Mouse (Mus musculus) neural tube, embryonic 12.5 days (tissue): ENCODE results near the gene Cntn5. TPM values are rescaled to one million over a fixed set of nuclear protein-coding genes. Genes with fewer than 3 reads are reported as not detected.

ENCODE experiments used
- ATAC-seq: fragments of 200-750 bp; cut with Nextera tagmentation; 2 replicates; pipeline ENCODE4 v1.8.0; 2017; ENCODE audit warnings: low read depth, mild to moderate bottlenecking, moderate TSS enrichment, moderate library complexity; ENCODE audit not compliant: low FRiP score
- H3K27ac ChIP-seq: fragments of 300-500 bp; sonication (generic); 2 replicates; pipeline ENCODE4 v1.5.1; 2016
- H3K27me3 ChIP-seq: fragments of 300-500 bp; sonication (generic); replicated peaks from 2 replicates; pipeline ENCODE4 v1.6.1; 2016; ENCODE audit warnings: mild to moderate bottlenecking
- H3K36me3 ChIP-seq: fragments of 300-500 bp; sonication (generic); 2 replicates; pipeline ENCODE4 v1.6.1; 2016; ENCODE audit warnings: mild to moderate bottlenecking
- H3K4me1 ChIP-seq: fragments of 300-500 bp; sonication (generic); 2 replicates; pipeline ENCODE4 v1.6.1; 2016
- H3K4me2 ChIP-seq: fragments of 300-500 bp; sonication (generic); replicated peaks from 2 replicates; pipeline ENCODE4 v1.6.1; 2016; ENCODE audit warnings: mild to moderate bottlenecking
- H3K4me3 ChIP-seq: fragments of 300-500 bp; sonication (generic); 2 replicates; pipeline ENCODE4 v1.5.1; 2016
- H3K9ac ChIP-seq: fragments of 300-500 bp; sonication (generic); 2 replicates; pipeline ENCODE4 v1.6.1; 2016; ENCODE audit warnings: mild to moderate bottlenecking
- H3K9me3 ChIP-seq: fragments of 300-500 bp; sonication (generic); 2 replicates; pipeline ENCODE4 v1.6.1; 2016; ENCODE audit warnings: mild to moderate bottlenecking
- WGBS: fragments of 180-500 bp; shearing (Covaris S2); methylation state at CpG from one replicate; pipeline ENCODE4 v1.1.7; 2016; 5-methylcytosine and 5-hydroxymethylcytosine counted together
- polyA plus RNA-seq: library from polyadenylated mRNA; unstranded; fragments of >200 nt; fragmentation: Nextera tagmentation; extraction: Ambion mirVana; gene quantifications from 2 replicates; pipeline ENCODE4 v1.2.1, GENCODE M21; 2016

Cntn5 gene
- polyA plus RNA-seq = 5.2 and 6.7 TPM in 2 replicates

- Histone ChIP-seq H3K27me3 (no peaks in the 10 kb centered on the region), H3K4me3 (peak within 1 kb of the TSS; percentile 29), H3K4me2 (peak within 1 kb of the TSS; percentile 77), H3K27ac (no peak within 1 kb of the TSS), H3K36me3 (no peaks in the 10 kb centered on the region), H3K4me1 (peaks cover 9% of the 10 kb centered on the region; the same call in 1 of the 2 replicates), H3K9me3 (no peaks in the 10 kb centered on the region), H3K9ac (peak within 1 kb of the TSS; percentile 38; the same call in 1 of the 2 replicates)
- ATAC-seq = peak; percentile 82
- WGBS = 2% methylated on average over 28 of the region's 28 CpGs
Observed at GRCm38 (mm10) chr9:10904616-10905363, at the start of gene Cntn5. Gene Cntn5 (minus strand): TSS chr9:10904775.

GRCm38 (mm10) chr9:10950470-10950869, 45.9 kb upstream of the Cntn5 start:
- Histone ChIP-seq H3K4me3 (no peak overlapping the region), H3K9me3 (no peaks in the 10 kb centered on the region), H3K4me1 (no peaks in the 10 kb centered on the region), H3K9ac (no peak overlapping the region), H3K27me3 (no peaks in the 10 kb centered on the region), H3K4me2 (no peak overlapping the region), H3K36me3 (no peaks in the 10 kb centered on the region), H3K27ac (no peak overlapping the region)
- no peak for ATAC-seq

DNA sequence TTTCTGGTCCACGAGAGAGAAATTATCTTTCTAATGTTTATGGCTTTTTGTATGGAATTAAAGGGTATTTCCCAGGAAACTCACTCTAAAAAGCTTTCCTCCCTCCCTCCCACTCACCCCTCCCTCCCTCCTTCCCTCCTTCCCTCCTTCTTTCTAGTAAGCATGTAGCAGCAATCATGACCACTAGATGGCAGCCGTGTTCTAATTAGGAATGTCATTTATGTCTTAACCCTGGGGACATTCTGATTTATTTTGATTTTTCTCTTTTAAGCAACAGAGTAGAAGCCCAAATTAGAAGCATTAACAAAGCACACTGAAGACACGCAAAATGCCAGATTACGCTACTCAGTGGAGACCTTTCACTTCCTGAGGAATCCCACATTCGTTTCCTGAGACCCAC, 5.0 kb upstream of the Cntn5 start:
- no peak overlapping the region for H3K4me2 ChIP-seq
- no peak overlapping the region for H3K9ac ChIP-seq
- H3K27ac ChIP-seq = no peak overlapping the region
- no peaks in the 10 kb centered on the region for H3K27me3 ChIP-seq
- H3K4me3 ChIP-seq = no peak overlapping the region
- H3K4me1 ChIP-seq = peaks cover 5% of the 10 kb centered on the region; the same call in 1 of the 2 replicates
- peak; percentile 57 for ATAC-seq
- H3K36me3 ChIP-seq = no peaks in the 10 kb centered on the region
- 31% methylated on average over 5 of the region's 5 CpGs for WGBS
- H3K9me3 ChIP-seq = no peaks in the 10 kb centered on the region

GRCm38 (mm10) chr9:10905696-10906095, 1.1 kb upstream of the Cntn5 start:
- ATAC-seq = no peak

DNA sequence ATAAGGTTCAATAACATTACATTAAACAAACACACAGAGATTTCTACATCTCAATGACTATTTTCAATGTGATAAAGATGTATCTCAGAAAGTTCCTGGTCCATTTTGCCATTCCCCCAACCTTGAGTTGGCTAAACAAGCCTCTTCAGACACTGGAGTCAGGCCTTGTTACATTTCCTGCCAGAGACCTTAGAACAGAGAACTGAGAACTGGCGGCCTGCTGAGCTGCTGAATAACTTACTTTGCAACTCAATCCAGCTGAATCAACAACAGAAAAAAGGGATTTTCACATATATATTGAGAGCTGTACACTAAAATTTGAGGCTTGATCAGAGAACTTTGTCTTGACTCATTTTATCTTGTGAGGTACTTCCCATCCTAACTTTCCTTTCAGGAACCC, 24.8 kb downstream of the Cntn5 start:
- H3K4me3 ChIP-seq = no peak overlapping the region
- H3K9ac ChIP-seq = no peak overlapping the region
- no peaks in the 10 kb centered on the region for H3K36me3 ChIP-seq
- 60% methylated on average over 1 of the region's 1 CpGs for WGBS
- H3K27me3 ChIP-seq = no peaks in the 10 kb centered on the region
- no peak for ATAC-seq
- no peaks in the 10 kb centered on the region for H3K9me3 ChIP-seq
- H3K27ac ChIP-seq = no peak overlapping the region
- no peaks in the 10 kb centered on the region for H3K4me1 ChIP-seq
- no peak overlapping the region for H3K4me2 ChIP-seq

More at GRCm38 (mm10) chr9:10905696-10906095, 1.1 kb upstream of the Cntn5 start:
- no peaks in the 10 kb centered on the region for H3K9me3 ChIP-seq
- no peak overlapping the region for H3K27ac ChIP-seq
- 82% methylated on average over 9 of the region's 9 CpGs for WGBS
- no peaks in the 10 kb centered on the region for H3K36me3 ChIP-seq
- H3K9ac ChIP-seq = no peak overlapping the region
- H3K4me3 ChIP-seq = no peak overlapping the region
- H3K4me1 ChIP-seq = peaks cover 9% of the 10 kb centered on the region; the same call in 1 of the 2 replicates
- H3K4me2 ChIP-seq = no peak overlapping the region
- H3K27me3 ChIP-seq = no peaks in the 10 kb centered on the region

- Histone ChIP-seq H3K4me1 (no peaks in the 10 kb centered on the region), H3K27me3 (no peaks in the 10 kb centered on the region), H3K9me3 (no peaks in the 10 kb centered on the region), H3K27ac (no peak overlapping the region), H3K4me3 (no peak overlapping the region), H3K9ac (no peak overlapping the region), H3K4me2 (no peak overlapping the region), H3K36me3 (no peaks in the 10 kb centered on the region)
- ATAC-seq = no peak
- 82% methylated on average over 3 of the region's 3 CpGs for whole genome bisulfite sequencing
Observed at GRCm38 (mm10) chr9:10873881-10874280, 30.7 kb downstream of the Cntn5 start.

DNA sequence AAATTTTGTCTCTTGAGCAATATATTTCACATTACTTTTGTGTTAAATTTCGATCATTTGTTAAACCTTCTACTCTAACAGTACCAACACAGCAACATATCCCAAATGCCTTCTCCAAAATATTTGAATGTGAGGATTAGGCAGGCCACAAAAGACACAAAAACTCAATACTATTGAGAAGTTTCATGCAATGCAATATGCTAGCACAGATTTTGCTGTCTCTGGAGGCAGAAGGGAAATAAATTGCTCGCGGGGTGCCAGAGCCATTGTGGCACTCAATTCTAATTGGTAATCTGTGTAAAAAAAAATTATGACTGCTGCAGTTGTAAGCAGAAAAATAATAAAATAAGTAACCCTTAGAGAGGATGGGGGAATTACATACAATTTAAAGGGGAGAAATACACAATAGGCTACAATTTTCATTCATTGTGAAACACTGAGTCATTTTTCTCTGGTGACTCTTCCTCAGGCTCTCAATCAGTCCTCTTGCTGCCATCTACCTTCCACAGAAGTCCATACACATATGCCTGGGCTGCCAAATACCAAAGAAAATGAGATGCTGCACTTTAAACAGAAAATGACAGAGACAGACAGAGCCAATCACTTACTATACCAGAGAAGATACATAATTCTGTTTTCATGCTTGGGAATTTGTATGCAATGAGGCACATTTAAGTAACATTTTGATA, 48.2 kb downstream of the Cntn5 start:
- Histone ChIP-seq H3K27me3 (no peaks in the 10 kb centered on the region), H3K27ac (no peak overlapping the region), H3K4me1 (no peaks in the 10 kb centered on the region), H3K36me3 (no peaks in the 10 kb centered on the region), H3K4me2 (no peak overlapping the region), H3K4me3 (no peak overlapping the region), H3K9me3 (no peaks in the 10 kb centered on the region), H3K9ac (no peak overlapping the region)
- ATAC-seq = no peak
- 83% methylated on average over 3 of the region's 3 CpGs for WGBS

DNA sequence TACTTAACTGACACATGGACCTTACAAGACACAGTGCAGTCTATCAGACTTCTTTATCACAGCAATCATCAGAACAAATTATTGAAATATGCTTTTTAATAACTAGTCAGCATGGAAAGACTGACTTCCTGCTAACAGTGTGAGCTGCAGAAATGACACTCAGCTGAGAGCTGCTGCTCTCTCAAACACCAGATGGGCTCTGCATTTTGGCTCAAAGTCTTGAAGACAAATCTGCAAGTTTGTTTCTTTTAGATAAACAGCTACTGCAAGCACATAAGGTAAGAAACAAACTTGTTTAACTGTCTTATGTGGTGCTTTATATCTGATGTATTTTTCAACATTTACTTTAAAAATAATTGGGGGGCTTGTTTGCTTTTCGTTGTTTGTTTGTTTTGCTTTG, 87.9 kb downstream of the Cntn5 start:
- no peak for ATAC-seq
- H3K9me3 ChIP-seq = no peaks in the 10 kb centered on the region
- H3K27ac ChIP-seq = no peak overlapping the region
- no peak overlapping the region for H3K9ac ChIP-seq
- H3K4me1 ChIP-seq = no peaks in the 10 kb centered on the region
- no peak overlapping the region for H3K4me2 ChIP-seq
- H3K27me3 ChIP-seq = no peaks in the 10 kb centered on the region
- WGBS = 81% methylated on average over 1 of the region's 1 CpGs
- no peak overlapping the region for H3K4me3 ChIP-seq
- H3K36me3 ChIP-seq = no peaks in the 10 kb centered on the region

GRCm38 (mm10) chr9:10797158-10797557, 107.4 kb downstream of the Cntn5 start:
- Histone ChIP-seq H3K4me2 (no peak overlapping the region), H3K9me3 (no peaks in the 10 kb centered on the region), H3K27ac (no peak overlapping the region), H3K9ac (no peak overlapping the region), H3K4me3 (no peak overlapping the region), H3K4me1 (no peaks in the 10 kb centered on the region), H3K27me3 (no peaks in the 10 kb centered on the region), H3K36me3 (no peaks in the 10 kb centered on the region)
- no peak for ATAC-seq
- 76% methylated on average over 1 of the region's 1 CpGs for WGBS

- H3K9ac ChIP-seq = no peak overlapping the region
- H3K27me3 ChIP-seq = no peaks in the 10 kb centered on the region
- no peak overlapping the region for H3K27ac ChIP-seq
- 33% methylated on average over 2 of the region's 2 CpGs for WGBS
- ATAC-seq = no peak
- H3K4me3 ChIP-seq = no peak overlapping the region
- no peaks in the 10 kb centered on the region for H3K4me1 ChIP-seq
- H3K4me2 ChIP-seq = no peak overlapping the region
- no peaks in the 10 kb centered on the region for H3K9me3 ChIP-seq
- H3K36me3 ChIP-seq = no peaks in the 10 kb centered on the region
Observed at GRCm38 (mm10) chr9:10795102-10795501, 109.5 kb downstream of the Cntn5 start.

GRCm38 (mm10) chr9:10731878-10732277, 172.7 kb downstream of the Cntn5 start:
- Histone ChIP-seq H3K4me1 (no peaks in the 10 kb centered on the region), H3K36me3 (no peaks in the 10 kb centered on the region), H3K9me3 (no peaks in the 10 kb centered on the region), H3K9ac (no peak overlapping the region), H3K27ac (no peak overlapping the region), H3K27me3 (no peaks in the 10 kb centered on the region), H3K4me2 (no peak overlapping the region), H3K4me3 (no peak overlapping the region)
- ATAC-seq = no peak
- WGBS = 89% methylated on average over 2 of the region's 2 CpGs

GRCm38 (mm10) chr9:10724191-10724590, 180.4 kb downstream of the Cntn5 start:
- no peaks in the 10 kb centered on the region for H3K27me3 ChIP-seq
- 83% methylated on average over 2 of the region's 2 CpGs for WGBS
- no peaks in the 10 kb centered on the region for H3K9me3 ChIP-seq
- H3K4me1 ChIP-seq = no peaks in the 10 kb centered on the region
- no peak overlapping the region for H3K4me3 ChIP-seq
- H3K4me2 ChIP-seq = no peak overlapping the region
- ATAC-seq = no peak
- H3K36me3 ChIP-seq = no peaks in the 10 kb centered on the region
- no peak overlapping the region for H3K27ac ChIP-seq
- no peak overlapping the region for H3K9ac ChIP-seq
